Mouse (Mus musculus) lung, embryonic 16.5 days (tissue): Measurements from ENCODE around the gene H2afy. TPM values are rescaled to one million over a fixed set of nuclear protein-coding genes. Genes with fewer than 3 reads are reported as not detected.
A peak's percentile ranks its signal among the peaks of the same experiment; 100 is the strongest.

Source experiments
- ATAC-seq: fragments of 200-750 bp; cut with Nextera tagmentation; 2 replicates; pipeline ENCODE4 v1.8.0; 2017; ENCODE audit warnings: low read depth, mild to moderate bottlenecking, moderate library complexity
- H3K27ac ChIP-seq: fragments of 300-500 bp; sonication (generic); 2 replicates; pipeline ENCODE4 v1.5.1; 2014; ENCODE audit warnings: mild to moderate bottlenecking, control low read depth, low read length
- H3K27me3 ChIP-seq: fragments of 300-500 bp; sonication (generic); 2 replicates; pipeline ENCODE4 v1.6.1; 2014; ENCODE audit warnings: low read depth, low read length, mixed read lengths; ENCODE audit not compliant: control insufficient read depth, insufficient read depth
- H3K36me3 ChIP-seq: fragments of 300-500 bp; sonication (generic); 2 replicates; pipeline ENCODE4 v1.6.1; 2014; ENCODE audit warnings: low read length; ENCODE audit not compliant: control insufficient read depth, insufficient read depth
- H3K4me1 ChIP-seq: fragments of 300-500 bp; sonication (generic); replicated peaks from 2 replicates; pipeline ENCODE4 v1.6.1; 2014; ENCODE audit warnings: low read length, mixed read lengths; ENCODE audit not compliant: control insufficient read depth, insufficient read depth
- H3K4me2 ChIP-seq: fragments of 300-500 bp; sonication (generic); 2 replicates; pipeline ENCODE4 v1.6.1; 2014; ENCODE audit warnings: low read depth, low read length, control low read depth
- H3K4me3 ChIP-seq: fragments of 300-500 bp; sonication (generic); 2 replicates; pipeline ENCODE4 v1.5.1; 2014; ENCODE audit warnings: mild to moderate bottlenecking, low read length, control low read depth
- H3K9ac ChIP-seq: fragments of 300-500 bp; sonication (generic); 2 replicates; pipeline ENCODE4 v1.6.1; 2014; ENCODE audit warnings: low read length, control low read depth
- H3K9me3 ChIP-seq: fragments of 300-500 bp; sonication (generic); 2 replicates; pipeline ENCODE4 v1.6.1; 2016; ENCODE audit warnings: low read length; ENCODE audit not compliant: control insufficient read depth
- WGBS: fragments of 180-500 bp; shearing (Covaris S2); extraction: QIAGEN DNeasy Blood & Tissue Kit; methylation state at CpG from one replicate; pipeline ENCODE4 v1.1.7; 2014; 5-methylcytosine and 5-hydroxymethylcytosine counted together
- polyA plus RNA-seq: library from polyadenylated mRNA; unstranded; fragments of >200 nt; fragmentation: Nextera tagmentation; extraction: Ambion mirVana; gene quantifications from 2 replicates; pipeline ENCODE4 v1.2.1, GENCODE M21; 2015

Gene H2afy
- polyA plus RNA-seq, 1 experiment from 2014 or later, result 266 TPM

DNA sequence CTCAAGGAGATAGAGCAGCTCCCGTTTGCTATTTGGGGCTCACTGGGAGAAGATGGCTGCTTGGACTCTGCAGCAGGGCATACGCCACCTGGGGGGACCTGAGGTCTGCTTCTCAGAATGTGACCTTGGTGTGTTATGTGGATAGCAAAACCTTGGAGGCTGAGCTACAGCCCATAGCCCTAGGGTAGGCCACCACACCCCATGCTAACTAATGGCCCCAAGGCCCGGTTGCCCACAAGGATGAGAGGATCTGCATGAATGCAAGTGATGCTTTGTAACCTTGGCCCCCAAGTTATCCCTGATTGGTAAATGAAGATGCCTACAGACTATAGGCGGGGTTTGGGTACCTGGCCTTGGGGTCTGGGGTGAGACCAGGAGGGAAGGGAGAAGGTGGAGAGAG is 26.5 kb downstream of the H2afy start:
- H3K4me1 ChIP-seq, result peaks cover 52% of the 10 kb centered on the region
- peaks cover 3% of the 10 kb centered on the region; the same call in 1 of the 2 replicates for H3K36me3 ChIP-seq
- no peak for ATAC-seq
- WGBS, result 84% methylated on average over 4 of the region's 4 CpGs
- no peak overlapping the region for H3K4me3 ChIP-seq
- peak overlapping the region; percentile 58; the same call in 1 of the 2 replicates for H3K27ac ChIP-seq
- no peaks in the 10 kb centered on the region for H3K9me3 ChIP-seq
- no peak overlapping the region for H3K4me2 ChIP-seq
- H3K27me3 ChIP-seq, result no peaks in the 10 kb centered on the region
- H3K9ac ChIP-seq, result no peak overlapping the region

DNA sequence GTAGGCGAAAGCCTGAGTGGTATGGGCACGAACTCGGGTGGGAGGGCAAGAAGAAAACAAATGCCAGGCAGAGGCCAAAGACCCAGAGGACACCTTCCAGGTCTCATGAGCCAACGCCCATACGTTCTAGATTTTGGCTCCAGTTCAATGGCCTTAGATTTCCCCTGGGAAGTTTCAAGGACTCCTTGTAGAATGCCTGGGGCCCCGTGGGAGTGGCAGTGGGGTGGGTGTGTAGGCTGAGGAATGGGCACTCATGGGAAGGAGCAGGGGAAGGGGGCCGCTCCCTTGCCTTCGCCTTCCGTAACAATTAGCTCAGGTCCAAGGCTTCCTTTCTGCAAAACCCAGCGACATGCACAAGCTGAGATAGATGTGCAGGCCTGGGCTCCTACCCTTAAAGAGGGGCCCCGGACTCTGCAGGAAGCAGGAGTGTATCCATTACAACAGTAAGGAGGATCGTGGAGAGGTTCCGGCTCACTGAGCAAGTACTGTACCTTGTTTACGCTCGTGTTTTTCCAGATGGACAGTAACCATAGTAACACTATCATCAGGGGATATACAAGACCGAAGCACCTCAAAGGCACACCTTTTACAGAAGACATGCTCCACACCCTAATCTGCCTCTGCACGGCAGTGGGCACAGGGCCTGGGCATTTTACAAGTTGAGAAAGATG is 27.2 kb downstream of the H2afy start:
- no peaks in the 10 kb centered on the region for H3K9me3 ChIP-seq
- peaks cover 45% of the 10 kb centered on the region for H3K4me1 ChIP-seq
- no peaks in the 10 kb centered on the region for H3K27me3 ChIP-seq
- peak overlapping the region; percentile 58 for H3K27ac ChIP-seq
- H3K9ac ChIP-seq, result no peak overlapping the region
- peak; percentile 37 for ATAC-seq
- no peak overlapping the region for H3K4me2 ChIP-seq
- H3K36me3 ChIP-seq, result peaks cover 8% of the 10 kb centered on the region
- WGBS, result 56% methylated on average over 17 of the region's 17 CpGs
- no peak overlapping the region for H3K4me3 ChIP-seq

DNA sequence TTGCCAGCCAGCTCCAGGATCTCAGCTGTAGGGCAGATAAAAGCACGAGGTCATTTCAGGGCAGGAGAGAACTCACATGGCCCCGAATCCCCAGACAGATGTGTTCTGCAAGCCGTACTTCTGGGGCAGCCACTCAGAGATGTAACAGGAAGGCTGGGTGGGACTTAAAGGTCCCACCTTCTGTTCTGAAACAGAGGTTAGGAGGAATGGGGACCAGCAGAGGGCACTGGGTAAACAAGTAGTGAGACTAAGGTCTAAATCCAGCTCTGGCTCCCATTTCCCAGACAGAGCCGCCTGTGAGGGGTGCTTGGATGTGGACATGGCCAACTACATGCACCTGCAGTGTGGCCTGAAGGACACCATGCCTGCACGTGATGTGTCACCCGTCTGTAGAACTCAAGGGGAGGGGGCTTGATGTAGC is 31.2 kb downstream of the H2afy start:
- H3K4me3 ChIP-seq, result no peak overlapping the region
- WGBS, result 67% methylated on average over 6 of the region's 6 CpGs
- peaks cover 9% of the 10 kb centered on the region for H3K36me3 ChIP-seq
- H3K9me3 ChIP-seq, result no peaks in the 10 kb centered on the region
- H3K9ac ChIP-seq, result no peak overlapping the region
- ATAC-seq, result no peak
- H3K27ac ChIP-seq, result no peak overlapping the region
- H3K4me1 ChIP-seq, result peaks cover 19% of the 10 kb centered on the region
- no peak overlapping the region for H3K4me2 ChIP-seq
- no peaks in the 10 kb centered on the region for H3K27me3 ChIP-seq

DNA sequence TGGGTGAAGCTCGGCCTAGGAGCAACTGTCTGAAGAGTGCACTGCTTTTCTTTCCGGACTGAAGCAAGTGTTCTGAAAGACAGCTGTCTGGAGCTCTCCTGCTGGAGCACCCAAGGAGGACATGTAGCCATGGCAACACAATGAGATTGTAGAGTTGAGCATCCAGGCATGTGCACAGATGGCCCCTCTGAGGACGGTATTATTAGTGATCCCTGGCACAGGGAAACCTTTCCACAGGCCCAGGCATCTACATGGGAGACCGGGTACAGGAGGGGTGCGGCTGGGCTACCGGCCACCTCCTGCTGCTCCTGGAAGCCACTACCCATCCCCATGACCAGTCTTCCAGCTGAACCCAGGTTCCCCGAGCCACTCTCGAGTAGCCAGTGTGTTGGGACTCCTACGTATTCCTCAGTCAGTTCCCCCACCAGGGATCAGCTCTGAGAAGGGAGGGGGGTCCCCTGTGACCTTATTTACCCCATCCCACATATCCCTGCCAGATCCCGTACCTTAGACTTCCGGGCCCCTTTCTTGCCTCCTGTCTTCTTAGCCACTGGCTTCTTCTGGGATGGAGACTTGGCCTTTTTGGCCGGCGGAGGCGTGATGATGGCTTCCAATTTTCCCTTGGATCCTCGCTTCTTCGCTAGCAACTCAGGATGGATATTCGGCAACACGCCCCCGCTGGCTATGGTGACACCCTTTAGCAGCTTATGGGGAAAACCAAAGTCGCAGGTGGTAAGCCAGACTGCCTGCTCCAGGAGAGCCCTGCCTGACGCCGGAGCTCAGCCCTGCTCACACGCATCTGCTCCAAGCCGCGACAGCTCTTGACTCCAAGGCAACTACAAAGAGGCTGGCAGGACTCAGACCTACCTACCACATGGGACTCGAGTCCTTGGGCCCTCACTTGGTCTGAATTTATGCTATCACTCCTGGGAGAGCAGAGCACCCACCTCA is 32.1 kb downstream of the H2afy start:
- no peaks in the 10 kb centered on the region for H3K27me3 ChIP-seq
- H3K9me3 ChIP-seq, result no peaks in the 10 kb centered on the region
- H3K36me3 ChIP-seq, result peaks cover 9% of the 10 kb centered on the region
- H3K9ac ChIP-seq, result no peak overlapping the region
- no peak overlapping the region for H3K4me3 ChIP-seq
- WGBS, result 91% methylated on average over 26 of the region's 26 CpGs
- ATAC-seq, result no peak
- peaks cover 11% of the 10 kb centered on the region for H3K4me1 ChIP-seq
- no peak overlapping the region for H3K4me2 ChIP-seq
- no peak overlapping the region for H3K27ac ChIP-seq

DNA sequence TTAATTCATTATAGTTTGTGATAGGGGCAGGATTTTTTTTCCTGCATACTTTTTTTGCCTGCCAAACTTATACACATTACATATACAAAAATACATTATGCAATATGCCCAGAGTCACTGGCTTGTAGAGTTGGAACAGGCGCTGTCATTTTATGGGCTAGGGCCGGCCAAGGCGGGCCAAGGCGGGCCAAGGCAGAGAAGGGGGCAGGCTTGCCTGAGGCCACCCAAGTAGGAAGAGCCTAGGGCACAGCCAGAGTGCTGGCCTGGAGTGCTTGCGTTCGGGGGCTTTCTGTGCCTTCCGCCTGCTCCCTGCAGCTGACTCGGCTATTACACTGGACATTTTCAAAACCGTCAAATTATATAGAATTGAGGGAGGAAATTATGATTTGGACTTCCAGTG is 34.0 kb downstream of the H2afy start:
- Histone ChIP-seq H3K9ac (no peak overlapping the region), H3K27me3 (no peaks in the 10 kb centered on the region), H3K36me3 (peaks cover 12% of the 10 kb centered on the region), H3K9me3 (no peaks in the 10 kb centered on the region), H3K4me1 (peaks cover 6% of the 10 kb centered on the region), H3K4me2 (no peak overlapping the region), H3K4me3 (no peak overlapping the region), H3K27ac (peak overlapping the region; percentile 70)
- WGBS, result 50% methylated on average over 9 of the region's 9 CpGs
- peak; percentile 97 for ATAC-seq

DNA sequence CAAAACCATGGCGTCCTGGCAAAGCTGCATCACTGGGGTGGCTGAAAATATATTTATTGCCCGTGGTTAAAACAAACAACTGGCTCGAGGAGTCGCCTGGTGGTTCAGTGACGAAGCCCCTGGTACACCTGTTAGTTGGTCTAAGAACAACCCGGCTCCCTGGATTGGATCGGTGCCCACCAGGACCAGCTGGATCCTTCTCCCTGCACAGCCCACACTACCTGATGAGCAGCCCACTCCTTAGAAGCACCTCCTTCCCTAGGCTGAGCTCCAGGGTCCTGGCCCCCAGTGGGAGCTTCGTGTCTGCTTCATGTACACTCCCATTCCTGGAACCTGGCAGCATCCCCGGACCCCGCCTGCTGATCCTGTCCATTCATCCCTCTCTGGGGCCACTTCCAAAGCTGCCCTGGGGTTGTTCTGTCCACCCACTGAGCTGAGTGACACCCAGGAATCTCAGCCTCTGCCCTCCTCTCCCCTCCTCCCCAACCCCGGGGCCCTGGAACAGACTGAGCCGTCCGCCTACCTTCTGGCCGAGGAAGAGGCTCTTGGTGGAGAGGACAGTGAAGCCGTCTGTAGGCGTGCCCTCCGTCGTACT is 40.5 kb downstream of the H2afy start:
- H3K4me1 ChIP-seq, result no peaks in the 10 kb centered on the region
- no peak overlapping the region for H3K4me2 ChIP-seq
- 85% methylated on average over 18 of the region's 18 CpGs for WGBS
- H3K9me3 ChIP-seq, result no peaks in the 10 kb centered on the region
- no peak for ATAC-seq
- peaks cover 15% of the 10 kb centered on the region; the same call in 1 of the 2 replicates for H3K36me3 ChIP-seq
- H3K27ac ChIP-seq, result no peak overlapping the region
- no peak overlapping the region for H3K4me3 ChIP-seq
- H3K27me3 ChIP-seq, result no peaks in the 10 kb centered on the region
- H3K9ac ChIP-seq, result no peak overlapping the region

DNA sequence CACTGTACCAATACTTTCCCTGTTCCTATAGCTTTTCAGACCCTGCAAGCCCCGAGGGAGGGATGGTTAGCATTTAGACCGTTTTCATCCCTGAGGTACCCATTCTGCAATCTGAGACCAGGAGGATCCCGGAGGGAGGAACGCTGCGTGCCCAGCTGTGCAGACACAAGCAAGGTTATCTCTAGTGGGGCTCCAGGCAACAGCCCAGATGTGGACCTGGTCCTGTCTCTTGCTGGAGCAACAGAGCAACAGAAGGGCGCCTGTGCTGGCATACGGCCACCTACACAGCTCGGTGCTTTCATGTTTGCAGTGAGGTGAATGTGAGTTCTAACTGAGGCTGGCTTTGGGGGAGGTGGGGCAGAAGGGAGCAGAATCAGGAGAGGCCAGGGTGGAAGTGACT is 41.6 kb downstream of the H2afy start:
- Histone ChIP-seq H3K27ac (no peak overlapping the region), H3K4me1 (no peaks in the 10 kb centered on the region), H3K36me3 (peaks cover 17% of the 10 kb centered on the region), H3K4me2 (no peak overlapping the region), H3K27me3 (no peaks in the 10 kb centered on the region), H3K9me3 (no peaks in the 10 kb centered on the region), H3K4me3 (no peak overlapping the region), H3K9ac (no peak overlapping the region)
- 80% methylated on average over 8 of the region's 8 CpGs for WGBS
- ATAC-seq, result no peak

DNA sequence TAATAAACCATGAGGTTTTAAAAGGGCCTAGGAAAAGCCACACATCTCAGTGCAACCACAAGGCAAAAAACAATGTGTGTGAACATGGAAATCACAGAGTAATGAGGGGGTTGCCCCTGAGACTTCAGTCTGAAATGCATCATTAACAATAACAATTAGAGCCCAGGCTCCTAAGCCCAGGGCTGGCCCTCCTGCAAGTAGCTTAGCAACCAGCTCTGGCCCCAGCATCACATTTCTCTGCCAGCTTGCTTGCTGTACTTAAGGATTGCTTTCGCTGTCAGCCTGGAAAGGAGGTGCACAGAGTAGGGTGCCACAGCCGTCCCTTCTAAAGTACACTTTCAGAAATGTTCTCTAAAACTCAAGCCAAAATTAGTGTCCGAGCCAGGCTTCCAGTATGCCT is 42.5 kb downstream of the H2afy start:
- no peak overlapping the region for H3K27ac ChIP-seq

DNA sequence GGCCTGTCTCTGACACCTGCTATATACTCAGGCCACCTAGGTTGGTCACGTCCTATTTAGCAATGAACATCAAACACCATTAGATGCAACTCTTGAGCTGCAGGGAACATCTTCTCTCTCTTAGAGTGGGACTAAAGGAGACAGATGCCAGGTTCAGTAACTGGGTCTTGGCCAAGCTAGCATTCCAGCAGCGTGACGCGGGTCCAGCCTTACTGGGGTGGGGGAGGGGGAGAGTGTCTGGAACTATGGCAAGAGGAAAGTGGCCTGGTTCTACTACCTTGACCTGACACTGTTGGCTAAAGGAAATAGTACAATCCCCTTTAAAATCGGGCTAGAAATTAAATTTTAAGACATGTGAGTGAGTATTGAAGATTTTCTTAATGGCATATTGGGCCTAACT is 43.6 kb downstream of the H2afy start:
- Histone ChIP-seq H3K27me3 (no peaks in the 10 kb centered on the region), H3K4me3 (no peak overlapping the region), H3K4me1 (no peaks in the 10 kb centered on the region), H3K9me3 (no peaks in the 10 kb centered on the region), H3K4me2 (no peak overlapping the region), H3K27ac (no peak overlapping the region), H3K9ac (no peak overlapping the region), H3K36me3 (peaks cover 26% of the 10 kb centered on the region)
- no peak for ATAC-seq
- WGBS, result 58% methylated on average over 5 of the region's 5 CpGs

More for the DNA sequence above, 42.5 kb downstream of the H2afy start:
- Histone ChIP-seq H3K36me3 (peaks cover 20% of the 10 kb centered on the region), H3K27me3 (no peaks in the 10 kb centered on the region), H3K4me1 (no peaks in the 10 kb centered on the region), H3K9ac (no peak overlapping the region), H3K4me3 (no peak overlapping the region), H3K4me2 (no peak overlapping the region), H3K9me3 (no peaks in the 10 kb centered on the region)
- WGBS, result 63% methylated on average over 3 of the region's 3 CpGs
- ATAC-seq, result no peak
